Mouse (Mus musculus): Measurements from ENCODE around the gene Naa35.

GRCm38 (mm10) chr13:59557185-59557985, 27.7 kb upstream of the Naa35 start:
- TF ChIP-seq POLR2A (IDR thresholded peaks at IDR 0.05; ENCODE audit: borderline replicate concordance, low read depth, low read length) (no peak), CTCF (IDR thresholded peaks at IDR 0.05; ENCODE audit: low read depth, low read length) (no peak)

All from bone marrow macrophage, adult 2 months (primary cell).